Mouse (Mus musculus): Measurements from ENCODE around the gene Anxa9.

Gene Anxa9

DNA sequence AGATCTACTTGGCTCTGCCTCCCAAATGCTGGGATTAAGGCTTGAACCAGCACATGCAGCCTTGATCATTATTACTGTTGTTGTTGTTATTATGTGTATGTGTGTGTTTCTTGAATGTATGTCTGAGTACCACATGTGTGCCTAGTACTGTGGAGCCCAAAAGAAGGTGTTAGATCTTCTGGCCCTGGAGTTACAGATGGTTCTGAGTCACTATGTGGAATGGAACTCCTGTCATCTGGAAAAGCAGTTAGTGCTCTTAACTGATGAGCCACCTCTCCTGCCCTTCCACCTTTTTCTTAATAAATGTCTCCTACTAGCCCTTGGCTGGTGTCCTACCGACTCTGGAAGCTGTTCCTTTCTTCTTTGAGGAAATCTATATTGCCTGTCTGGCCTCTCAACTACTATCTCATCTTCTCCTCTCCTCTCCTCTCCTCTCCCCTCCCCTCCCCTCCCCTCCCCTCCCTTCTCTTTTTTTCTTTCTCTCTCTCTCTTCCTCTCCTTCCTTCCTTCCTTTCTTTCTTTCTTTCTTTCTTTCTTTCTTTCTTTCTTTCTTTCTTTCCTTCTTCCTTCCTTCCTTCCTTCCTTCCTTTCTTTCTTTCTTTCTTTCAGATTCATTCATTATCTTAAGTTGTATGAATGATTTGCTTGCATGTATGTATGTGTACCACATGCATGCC lies 59.2 kb downstream of the Anxa9 start:
- DNase-seq (ENCODE audit: low spot score in 2 of 2) = no peak

GRCm38 (mm10) chr3:95246465-95247231 lies 60.3 kb downstream of the Anxa9 start:
- DNase-seq (ENCODE audit: low spot score in 2 of 2) = peak in 1 of 2 experiments; percentile 44

All from urinary bladder, postnatal 4 days (tissue).